Mouse (Mus musculus): ENCODE measurements around the gene Mroh3.

DNA sequence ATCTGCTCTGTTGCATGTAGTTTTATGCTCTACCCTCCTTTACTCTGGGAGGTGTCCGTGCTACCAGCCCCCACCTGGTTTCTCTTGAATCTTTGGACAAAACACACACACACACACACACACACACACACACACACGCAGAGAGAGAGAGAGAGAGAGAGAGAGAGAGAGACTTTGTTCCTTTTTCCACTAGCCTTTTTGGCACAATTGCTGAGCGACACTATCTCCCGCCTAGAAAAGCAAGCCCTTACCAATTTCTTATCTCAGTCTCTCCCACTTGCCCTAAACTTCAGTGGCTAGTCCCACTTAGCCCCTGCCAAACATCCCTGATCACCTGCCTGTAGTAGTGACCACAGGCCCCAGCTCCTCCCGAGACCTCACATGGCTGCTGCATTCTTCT lies 31.8 kb upstream of the Mroh3 start:
- TF ChIP-seq CTCF (IDR thresholded peaks at IDR 0.05): no peak
- no peak for TF ChIP-seq EP300 (IDR thresholded peaks at IDR 0.05; ENCODE audit: insufficient read depth, low read depth, low read length)

All from heart, adult 2 months (tissue).